Mouse (Mus musculus): ENCODE results near the gene Olfr1086.
"Not testable (repeated sequence)": the region's sequence is repeated elsewhere in the genome, so short reads cannot be mapped to it uniquely, and the experiment has no call there.

GRCm38 (mm10) chr2:86639625-86640024 is 40.3 kb downstream of the Olfr1086 start, which contains the start of gene Olfr1084:
- TF ChIP-seq CTCF (IDR thresholded peaks at IDR 0.05; ENCODE audit: control insufficient read depth, insufficient read depth, low read length); POLR2A (IDR thresholded peaks at IDR 0.05; ENCODE audit: borderline replicate concordance, control insufficient read depth, low read depth, low read length): not testable (repeated sequence)

Data from bone marrow, adult 2 months (tissue).